Mouse (Mus musculus) layer of hippocampus, adult 9-11 months (tissue): ENCODE results near the gene Eya3.
A peak's percentile ranks its signal among the peaks of the same experiment; 100 is the strongest.
"Not testable (repeated sequence)": the region's sequence is repeated elsewhere in the genome, so short reads cannot be mapped to it uniquely, and the experiment has no call there.

Source experiments
- DNase-seq: peaks from one replicate; pipeline ENCODE4 v3.0.0; 2022

Gene Eya3

GRCm38 (mm10) chr4:132746911-132747517 lies 108.2 kb downstream of the Eya3 start:
- DNase-seq, result no peak

- DNase-seq, result peak; percentile 38
These were observed 109.0 kb downstream of the Eya3 start for GRCm38 (mm10) chr4:132747664-132748259.

GRCm38 (mm10) chr4:132748778-132749177 lies 110.0 kb downstream of the Eya3 start:
- no peak for DNase-seq

- DNase-seq, result no peak
These were observed 110.6 kb downstream of the Eya3 start for GRCm38 (mm10) chr4:132749258-132749982.

- no peak for DNase-seq
These were observed 114.2 kb downstream of the Eya3 start for GRCm38 (mm10) chr4:132752992-132753391.

GRCm38 (mm10) chr4:132756974-132757373 lies 118.2 kb downstream of the Eya3 start, which contains the start of gene Smpdl3b:
Smpdl3b (minus strand) TSS chr4:132757252.
- peak; percentile 69 for DNase-seq

- DNase-seq, result no peak
These were observed 119.0 kb downstream of the Eya3 start for GRCm38 (mm10) chr4:132757633-132758351.

GRCm38 (mm10) chr4:132760296-132760695 lies 121.5 kb downstream of the Eya3 start:
- DNase-seq, result no peak

GRCm38 (mm10) chr4:132762602-132763001 lies 123.8 kb downstream of the Eya3 start:
- no peak for DNase-seq

GRCm38 (mm10) chr4:132763125-132763524 lies 124.3 kb downstream of the Eya3 start:
- DNase-seq, result not testable (repeated sequence)

- peak; percentile 99 for DNase-seq
These were observed 129.4 kb downstream of the Eya3 start, which contains the start of gene Rpa2 for GRCm38 (mm10) chr4:132767914-132768876. Rpa2 (plus strand) TSS chr4:132768332.

GRCm38 (mm10) chr4:132771776-132772175 lies 133.0 kb downstream of the Eya3 start:
- no peak for DNase-seq
